Mouse (Mus musculus) testis, adult 2 months (tissue): Measurements from ENCODE around the gene Arid2.

Experiments used
- CTCF ChIP-seq: fragments of 200-500 bp; IDR thresholded peaks from 2 replicates; pipeline ENCODE4 v1.5.1; 2012; ENCODE audit warnings: low read depth, mild to moderate bottlenecking, inconsistent platforms, low read length, moderate library complexity; ENCODE audit not compliant: control insufficient read depth, insufficient read depth, insufficient replicate concordance
- POLR2A ChIP-seq: fragments of 200-500 bp; IDR thresholded peaks from 2 replicates; pipeline ENCODE4 v1.6.1; 2012; ENCODE audit warnings: low read depth, mild to moderate bottlenecking, inconsistent platforms, low read length, moderate library complexity; ENCODE audit not compliant: control insufficient read depth

DNA sequence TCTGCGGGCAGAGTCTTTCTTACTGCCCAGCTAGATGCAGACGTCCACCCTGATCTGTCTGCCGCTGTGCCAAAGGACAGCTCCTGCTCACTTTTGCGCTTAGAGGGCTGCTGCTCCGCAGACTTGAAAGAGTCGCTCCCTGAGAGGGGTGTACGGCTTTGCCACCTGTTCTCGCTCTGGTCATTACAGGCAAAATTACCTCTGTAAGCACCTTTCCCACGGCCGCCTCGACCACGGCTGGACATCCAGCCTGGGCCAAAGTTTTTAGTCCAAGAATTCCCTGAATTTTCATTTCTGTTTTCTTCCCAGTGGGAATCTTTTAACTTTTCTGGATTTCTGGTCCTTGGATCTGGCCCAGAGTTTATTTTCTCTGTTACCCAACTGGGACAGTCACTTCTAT, 130.8 kb downstream of the Arid2 start:
- TF ChIP-seq CTCF (no peak), POLR2A (no peak)
